Mouse (Mus musculus) thymus, adult 2 months (tissue): ENCODE data around the gene Med13. TPM values are rescaled to one million over a fixed set of nuclear protein-coding genes. Genes with fewer than 3 reads are reported as not detected.

ENCODE experiments used
- DNase-seq: peaks from one replicate; pipeline ENCODE4 v3.0.0; 2021
- H3K27ac ChIP-seq: fragments of 200-500 bp; 2 replicates; pipeline ENCODE4 v1.5.1; 2012; ENCODE audit warnings: low read length, control low read depth; ENCODE audit not compliant: control insufficient read depth, insufficient read depth
- H3K27me3 ChIP-seq: fragments of 200-500 bp; 2 replicates; pipeline ENCODE4 v1.6.1; 2012; ENCODE audit warnings: mild to moderate bottlenecking, low read length, moderate library complexity, mixed read lengths; ENCODE audit not compliant: control insufficient read depth, insufficient read depth
- H3K36me3 ChIP-seq: fragments of 200-500 bp; 2 replicates; pipeline ENCODE4 v1.6.1; 2012; ENCODE audit warnings: mild to moderate bottlenecking, low read length, moderate library complexity; ENCODE audit not compliant: control insufficient read depth, insufficient read depth
- H3K4me1 ChIP-seq: fragments of 200-500 bp; replicated peaks from 2 replicates; pipeline ENCODE4 v1.6.1; 2012; ENCODE audit warnings: low read length; ENCODE audit not compliant: control insufficient read depth, insufficient read depth
- H3K4me3 ChIP-seq: fragments of 200-500 bp; 2 replicates; pipeline ENCODE4 v1.5.1; 2012; ENCODE audit warnings: mild to moderate bottlenecking, low read length, control low read depth, moderate library complexity; ENCODE audit not compliant: control insufficient read depth, insufficient read depth
- CTCF ChIP-seq: fragments of 200-500 bp; IDR thresholded peaks from 2 replicates; pipeline ENCODE4 v1.5.1; 2012; ENCODE audit warnings: mild to moderate bottlenecking, control low read depth, low read length, moderate library complexity, borderline replicate concordance; ENCODE audit not compliant: control insufficient read depth, poor library complexity, insufficient read depth; ENCODE audit errors: extremely low read depth
- POLR2A ChIP-seq: fragments of 200-500 bp; IDR thresholded peaks from 2 replicates; pipeline ENCODE4 v1.6.1; 2012; ENCODE audit warnings: mild to moderate bottlenecking, low read length, control low read depth, moderate library complexity; ENCODE audit not compliant: control insufficient read depth, poor library complexity, insufficient read depth; ENCODE audit errors: extremely low read depth
- WGBS: fragments of 180-500 bp; shearing (Covaris S2); methylation state at CpG from one replicate; pipeline ENCODE4 v1.1.7; 2018; 5-methylcytosine and 5-hydroxymethylcytosine counted together
- polyA plus RNA-seq: library from polyadenylated mRNA; depleted of rRNA; stranded (reverse); fragments of >200 nt; gene quantifications from 2 replicates; pipeline ENCODE4 v1.2.3, GENCODE M21; 2012

Med13 gene
- polyA plus RNA-seq, 1 experiment, result 69.5 TPM

- no peak overlapping the region for H3K4me3 ChIP-seq
- DNase-seq, result peak; percentile 56
Observed at GRCm38 (mm10) chr11:86395513-86396125, 38.2 kb upstream of the Med13 start.

GRCm38 (mm10) chr11:86395100-86395499 is 37.7 kb upstream of the Med13 start:
- 95% methylated on average over 4 of the region's 4 CpGs for WGBS
- Histone ChIP-seq H3K4me3 (no peak overlapping the region), H3K4me1 (peaks cover 27% of the 10 kb centered on the region), H3K27ac (no peak overlapping the region), H3K27me3 (no peaks in the 10 kb centered on the region), H3K36me3 (no peaks in the 10 kb centered on the region)
- TF ChIP-seq CTCF (no peak), POLR2A (no peak)
- DNase-seq, result no peak

More at GRCm38 (mm10) chr11:86395513-86396125, 38.2 kb upstream of the Med13 start:
- TF ChIP-seq CTCF (peak; percentile 62; the same call in 1 of the 2 replicates), POLR2A (no peak)
- Histone ChIP-seq H3K27me3 (no peaks in the 10 kb centered on the region), H3K36me3 (no peaks in the 10 kb centered on the region), H3K27ac (no peak overlapping the region), H3K4me1 (peaks cover 27% of the 10 kb centered on the region)
- WGBS, result 50% methylated on average over 9 of the region's 9 CpGs

GRCm38 (mm10) chr11:86391687-86392086 is 34.3 kb upstream of the Med13 start:
- WGBS, result 91% methylated on average over 7 of the region's 7 CpGs
- no peak overlapping the region for H3K4me3 ChIP-seq
- TF ChIP-seq POLR2A (no peak), CTCF (no peak)
- peaks cover 21% of the 10 kb centered on the region for H3K4me1 ChIP-seq
- no peak for DNase-seq
- H3K36me3 ChIP-seq, result no peaks in the 10 kb centered on the region
- no peaks in the 10 kb centered on the region for H3K27me3 ChIP-seq
- H3K27ac ChIP-seq, result no peak overlapping the region

GRCm38 (mm10) chr11:86390308-86390707 is 32.9 kb upstream of the Med13 start:
- no peak for DNase-seq
- Histone ChIP-seq H3K4me1 (peaks cover 24% of the 10 kb centered on the region), H3K36me3 (no peaks in the 10 kb centered on the region), H3K27me3 (no peaks in the 10 kb centered on the region), H3K4me3 (no peak overlapping the region), H3K27ac (no peak overlapping the region)
- 90% methylated on average over 1 of the region's 1 CpGs for WGBS
- TF ChIP-seq POLR2A (no peak), CTCF (no peak)

- DNase-seq, result no peak
- 83% methylated on average over 4 of the region's 4 CpGs for WGBS
- no peaks in the 10 kb centered on the region for H3K36me3 ChIP-seq
- no peaks in the 10 kb centered on the region for H3K27me3 ChIP-seq
- H3K4me3 ChIP-seq, result no peak overlapping the region
- H3K4me1 ChIP-seq, result peaks cover 26% of the 10 kb centered on the region
- no peak overlapping the region for H3K27ac ChIP-seq
- TF ChIP-seq POLR2A (no peak), CTCF (no peak)
Observed at GRCm38 (mm10) chr11:86389506-86389905, 32.1 kb upstream of the Med13 start.

- Histone ChIP-seq H3K4me3 (no peak overlapping the region), H3K27me3 (no peaks in the 10 kb centered on the region), H3K36me3 (no peaks in the 10 kb centered on the region), H3K4me1 (peaks cover 31% of the 10 kb centered on the region), H3K27ac (no peak overlapping the region)
- DNase-seq, result no peak
- 69% methylated on average over 13 of the region's 13 CpGs for WGBS
- no peak for TF ChIP-seq CTCF
- no peak for TF ChIP-seq POLR2A
Observed at GRCm38 (mm10) chr11:86388821-86389480, 31.5 kb upstream of the Med13 start.
